ENCODE assay signal across 18 mouse cellular contexts in genomic region chr8:94052696-94053095, GRCm38 (mm10).
"Had no signal": no experiment of that assay in that cellular context is flagged by ENCODE, and none has a peak within 500 bp of the region (broad histone marks: within the 10 kb centered on the region; RNA-seq: fewer than 3 reads in every experiment).

No protein-coding gene starts in this region.

- H3K4me3 ChIP-seq: midbrain, embryonic 10.5 days; midbrain, embryonic 12.5 days; myocyte; neural tube, embryonic 13.5 days; neural tube, embryonic 15.5 days had no signal

- H3K27ac ChIP-seq: midbrain, embryonic 10.5 days; midbrain, embryonic 12.5 days; neural tube, embryonic 13.5 days; neural tube, embryonic 15.5 days had no signal

- H3K4me1 ChIP-seq: midbrain, embryonic 10.5 days; midbrain, embryonic 12.5 days; neural tube, embryonic 13.5 days; neural tube, embryonic 15.5 days had no signal

- DNase-seq: lung, adult 18-20 months; lung, embryonic 14.5 days; lung, postnatal 10 days; lung, postnatal 4 days; midbrain, embryonic 14.5 days; retina, postnatal 1 day; right cerebral cortex, adult 18-20 months; right cerebral cortex, postnatal 25 days; right cerebral cortex, postnatal 4 days; spleen, adult 18-20 months; thymus, adult 18-20 months; thymus, postnatal 25 days; thymus, postnatal 4 days had no signal

- H3K27me3 ChIP-seq: midbrain, embryonic 12.5 days; neural tube, embryonic 13.5 days; neural tube, embryonic 15.5 days had no signal
